Mouse (Mus musculus): ENCODE measurements around the gene Slk. TPM values are rescaled to one million over a fixed set of nuclear protein-coding genes. Genes with fewer than 3 reads are reported as not detected.

Gene Slk
- total and polyA plus RNA-seq, 2 experiments from 2014 or later = 5.7 to 18.3 TPM

- H3K4me3 ChIP-seq (ENCODE audit: low read length) = no peak overlapping the region
- no peak for ATAC-seq
- no peaks in the 10 kb centered on the region for H3K9me3 ChIP-seq (ENCODE audit: low read length)
- H3K27ac ChIP-seq = no peak overlapping the region
- H3K4me1 ChIP-seq (ENCODE audit: insufficient read depth, low read length) = no peaks in the 10 kb centered on the region
- H3K9ac ChIP-seq (replicated peaks; ENCODE audit: low read length) = no peak overlapping the region
- DNase-seq (ENCODE audit: low spot score) = no peak
- peaks cover 2% of the 10 kb centered on the region; the same call in 1 of the 2 replicates for H3K36me3 ChIP-seq (ENCODE audit: insufficient read depth, low read length)
- no peak for TF ChIP-seq CTCF (IDR thresholded peaks at IDR 0.05; ENCODE audit: low read depth)
- no peak overlapping the region for H3K4me2 ChIP-seq (ENCODE audit: low read depth, low read length)
- no peaks in the 10 kb centered on the region for H3K27me3 ChIP-seq (ENCODE audit: insufficient read depth, low read length)
- WGBS = 80% methylated on average over 5 of the region's 5 CpGs
Measured at GRCm38 (mm10) chr19:47630381-47630780, 50.9 kb downstream of the Slk start.

- TF ChIP-seq CTCF (IDR thresholded peaks at IDR 0.05; ENCODE audit: low read depth) = no peak
- H3K9me3 ChIP-seq (ENCODE audit: low read length) = no peaks in the 10 kb centered on the region
- ATAC-seq = no peak
- no peaks in the 10 kb centered on the region for H3K4me1 ChIP-seq (ENCODE audit: insufficient read depth, low read length)
- DNase-seq (ENCODE audit: low spot score) = no peak
- H3K9ac ChIP-seq (replicated peaks; ENCODE audit: low read length) = no peak overlapping the region
- H3K27me3 ChIP-seq (ENCODE audit: insufficient read depth, low read length) = no peaks in the 10 kb centered on the region
- no peak overlapping the region for H3K4me3 ChIP-seq (ENCODE audit: low read length)
- no peak overlapping the region for H3K27ac ChIP-seq
- no peak overlapping the region for H3K4me2 ChIP-seq (ENCODE audit: low read depth, low read length)
- WGBS = 96% methylated on average over 5 of the region's 5 CpGs
- H3K36me3 ChIP-seq (ENCODE audit: insufficient read depth, low read length) = 0 out of 2 replicates have a peak, but pooled peaks cover 2% of the 10 kb centered on the region
Measured at GRCm38 (mm10) chr19:47631799-47632198, 52.3 kb downstream of the Slk start.

- no peak overlapping the region for H3K9ac ChIP-seq (replicated peaks; ENCODE audit: low read length)
- H3K4me3 ChIP-seq (ENCODE audit: low read length) = no peak overlapping the region
- no peaks in the 10 kb centered on the region for H3K27me3 ChIP-seq (ENCODE audit: insufficient read depth, low read length)
- TF ChIP-seq CTCF (IDR thresholded peaks at IDR 0.05; ENCODE audit: low read depth) = no peak
- H3K9me3 ChIP-seq (ENCODE audit: low read length) = no peaks in the 10 kb centered on the region
- WGBS = 93% methylated on average over 4 of the region's 4 CpGs
- peaks cover 27% of the 10 kb centered on the region for H3K36me3 ChIP-seq (ENCODE audit: insufficient read depth, low read length)
- H3K4me2 ChIP-seq (ENCODE audit: low read depth, low read length) = no peak overlapping the region
- no peak for ATAC-seq
- no peak for DNase-seq (ENCODE audit: low spot score)
- H3K4me1 ChIP-seq (ENCODE audit: insufficient read depth, low read length) = no peaks in the 10 kb centered on the region
- no peak overlapping the region for H3K27ac ChIP-seq
Measured at GRCm38 (mm10) chr19:47635380-47635779, 55.9 kb downstream of the Slk start.

GRCm38 (mm10) chr19:47643910-47644309 lies 64.4 kb downstream of the Slk start:
- H3K9ac ChIP-seq (replicated peaks; ENCODE audit: low read length) = no peak overlapping the region
- H3K9me3 ChIP-seq (ENCODE audit: low read length) = no peaks in the 10 kb centered on the region
- H3K27me3 ChIP-seq (ENCODE audit: insufficient read depth, low read length) = no peaks in the 10 kb centered on the region
- H3K4me3 ChIP-seq (ENCODE audit: low read length) = no peak overlapping the region
- WGBS = 78% methylated on average over 2 of the region's 2 CpGs
- no peak for ATAC-seq
- H3K4me2 ChIP-seq (ENCODE audit: low read depth, low read length) = no peak overlapping the region
- peaks cover 23% of the 10 kb centered on the region; the same call in 1 of the 2 replicates for H3K36me3 ChIP-seq (ENCODE audit: insufficient read depth, low read length)
- no peak for TF ChIP-seq CTCF (IDR thresholded peaks at IDR 0.05; ENCODE audit: low read depth)
- no peaks in the 10 kb centered on the region for H3K4me1 ChIP-seq (ENCODE audit: insufficient read depth, low read length)
- no peak for DNase-seq (ENCODE audit: low spot score)
- H3K27ac ChIP-seq = no peak overlapping the region

- no peak overlapping the region for H3K4me3 ChIP-seq (ENCODE audit: low read length)
- no peak for TF ChIP-seq CTCF (IDR thresholded peaks at IDR 0.05; ENCODE audit: low read depth)
- no peak overlapping the region for H3K4me2 ChIP-seq (ENCODE audit: low read depth, low read length)
- no peak overlapping the region for H3K27ac ChIP-seq
- ATAC-seq (no peak), DNase-seq (ENCODE audit: low spot score) (no peak)
- no peaks in the 10 kb centered on the region for H3K9me3 ChIP-seq (ENCODE audit: low read length)
- H3K4me1 ChIP-seq (ENCODE audit: insufficient read depth, low read length) = no peaks in the 10 kb centered on the region
- H3K36me3 ChIP-seq (ENCODE audit: insufficient read depth, low read length) = peaks cover 13% of the 10 kb centered on the region; the same call in 1 of the 2 replicates
- WGBS = 57% methylated on average over 6 of the region's 6 CpGs
- H3K9ac ChIP-seq (replicated peaks; ENCODE audit: low read length) = no peak overlapping the region
- H3K27me3 ChIP-seq (ENCODE audit: insufficient read depth, low read length) = no peaks in the 10 kb centered on the region
Measured at GRCm38 (mm10) chr19:47645583-47645982, 66.1 kb downstream of the Slk start.

GRCm38 (mm10) chr19:47646508-47647120 lies 67.1 kb downstream of the Slk start:
- Histone ChIP-seq H3K36me3 (ENCODE audit: insufficient read depth, low read length) (peaks cover 5% of the 10 kb centered on the region; the same call in 1 of the 2 replicates), H3K9ac (replicated peaks; ENCODE audit: low read length) (no peak overlapping the region), H3K4me3 (ENCODE audit: low read length) (no peak overlapping the region), H3K4me2 (ENCODE audit: low read depth, low read length) (no peak overlapping the region), H3K27ac (no peak overlapping the region), H3K4me1 (ENCODE audit: insufficient read depth, low read length) (no peaks in the 10 kb centered on the region), H3K27me3 (ENCODE audit: insufficient read depth, low read length) (no peaks in the 10 kb centered on the region), H3K9me3 (ENCODE audit: low read length) (no peaks in the 10 kb centered on the region)
- 80% methylated on average over 6 of the region's 6 CpGs for WGBS
- no peak for TF ChIP-seq CTCF (IDR thresholded peaks at IDR 0.05; ENCODE audit: low read depth)
- ATAC-seq (no peak), DNase-seq (ENCODE audit: low spot score) (no peak)

GRCm38 (mm10) chr19:47649071-47649470 lies 69.6 kb downstream of the Slk start:
- 98% methylated on average over 6 of the region's 6 CpGs for whole genome bisulfite sequencing
- ATAC-seq = no peak
- H3K4me3 ChIP-seq (ENCODE audit: low read length) = no peak overlapping the region
- H3K9me3 ChIP-seq (ENCODE audit: low read length) = no peaks in the 10 kb centered on the region
- H3K27me3 ChIP-seq (ENCODE audit: insufficient read depth, low read length) = no peaks in the 10 kb centered on the region
- DNase-seq (ENCODE audit: low spot score) = no peak
- H3K4me1 ChIP-seq (ENCODE audit: insufficient read depth, low read length) = no peaks in the 10 kb centered on the region
- no peak overlapping the region for H3K9ac ChIP-seq (replicated peaks; ENCODE audit: low read length)
- H3K27ac ChIP-seq = no peak overlapping the region
- no peak overlapping the region for H3K4me2 ChIP-seq (ENCODE audit: low read depth, low read length)
- H3K36me3 ChIP-seq (ENCODE audit: insufficient read depth, low read length) = no peaks in the 10 kb centered on the region
- no peak for TF ChIP-seq CTCF (IDR thresholded peaks at IDR 0.05; ENCODE audit: low read depth)
